Mouse (Mus musculus): ENCODE data around the gene Dock9. TPM values are rescaled to one million over a fixed set of nuclear protein-coding genes. Genes with fewer than 3 reads are reported as not detected.

Gene Dock9
- polyA plus RNA-seq, 1 experiment = 1.1 TPM

DNA sequence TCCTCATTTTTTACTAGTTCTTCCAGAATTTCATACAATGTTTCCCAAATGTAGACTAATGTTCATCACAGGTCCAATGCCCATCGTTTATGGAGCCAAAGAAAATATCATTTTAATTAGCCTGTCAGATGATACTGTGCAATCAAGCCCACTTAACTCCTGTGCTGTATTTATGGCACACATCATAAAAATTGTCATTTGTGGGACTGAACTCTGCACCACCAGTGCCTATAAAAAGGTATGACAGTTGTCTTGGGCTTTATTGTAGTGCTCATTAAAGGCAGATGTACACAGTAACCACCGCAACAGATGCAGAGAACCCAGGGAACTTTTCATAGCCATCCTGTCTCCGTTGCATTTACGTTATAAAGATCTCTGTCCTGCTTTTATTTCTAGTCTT, 233.7 kb downstream of the Dock9 start:
- TF ChIP-seq POLR2A (IDR thresholded peaks at IDR 0.05; ENCODE audit: borderline replicate concordance, low read depth, low read length) (no peak), CTCF (IDR thresholded peaks at IDR 0.05; ENCODE audit: low read depth, low read length) (no peak)
- Histone ChIP-seq H3K4me1 (ENCODE audit: control insufficient read depth, insufficient read depth, low read length) (no peaks in the 10 kb centered on the region), H3K27ac (ENCODE audit: insufficient read depth, low read depth, low read length) (no peak overlapping the region), H3K4me3 (ENCODE audit: insufficient read depth, low read length) (no peak overlapping the region)

GRCm38 (mm10) chr14:121559026-121559425, 238.6 kb downstream of the Dock9 start:
- no peak overlapping the region for H3K4me3 ChIP-seq (ENCODE audit: insufficient read depth, low read length)
- TF ChIP-seq CTCF (IDR thresholded peaks at IDR 0.05; ENCODE audit: low read depth, low read length) (no peak), POLR2A (IDR thresholded peaks at IDR 0.05; ENCODE audit: borderline replicate concordance, low read depth, low read length) (no peak)

DNA sequence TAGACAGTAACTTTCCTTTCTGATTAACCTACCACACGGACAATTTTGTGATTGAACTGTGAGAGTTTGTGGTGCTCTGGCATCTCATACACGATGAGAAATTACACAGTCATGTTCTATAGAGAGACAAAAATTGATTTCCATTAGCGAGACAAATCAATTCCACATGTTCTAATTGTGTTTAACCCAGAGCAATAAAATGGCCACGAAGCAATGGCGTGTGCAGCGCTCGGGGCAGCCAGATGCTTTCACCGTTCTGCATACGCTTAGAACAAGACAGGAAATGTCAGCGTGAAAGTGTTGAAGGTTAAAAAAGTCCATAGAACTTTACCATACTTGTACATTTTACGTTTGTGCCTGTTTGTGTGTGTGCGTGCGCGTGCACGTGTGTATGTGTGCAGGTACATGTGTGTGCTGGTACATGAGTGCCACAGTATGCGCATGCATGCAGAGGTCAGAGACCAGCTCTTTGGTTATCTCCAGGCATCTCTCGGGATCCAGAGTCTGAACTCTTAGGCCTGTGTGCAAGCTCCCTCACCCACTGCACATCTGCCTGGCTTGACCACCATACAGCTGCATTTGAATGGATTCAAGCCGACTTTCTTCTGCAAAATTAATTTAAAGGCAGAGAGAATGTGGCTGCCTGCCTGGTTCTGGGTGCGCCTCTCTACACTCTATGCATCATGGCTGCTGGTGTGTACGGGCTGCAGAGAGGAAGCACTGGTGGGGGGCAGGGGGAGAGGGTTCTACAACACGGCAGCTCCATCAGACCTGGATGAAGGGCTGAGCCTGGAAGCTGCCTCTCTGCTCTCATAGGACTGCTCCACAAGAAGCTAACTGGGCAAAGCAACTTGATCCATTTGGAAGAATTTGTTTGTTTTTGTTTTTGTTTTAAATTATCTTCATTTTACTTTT, 241.0 kb downstream of the Dock9 start:
- Histone ChIP-seq H3K4me1 (ENCODE audit: control insufficient read depth, insufficient read depth, low read length) (no peaks in the 10 kb centered on the region), H3K27ac (ENCODE audit: insufficient read depth, low read depth, low read length) (no peak overlapping the region), H3K4me3 (ENCODE audit: insufficient read depth, low read length) (no peak overlapping the region)
- TF ChIP-seq POLR2A (IDR thresholded peaks at IDR 0.05; ENCODE audit: borderline replicate concordance, low read depth, low read length) (no peak), CTCF (IDR thresholded peaks at IDR 0.05; ENCODE audit: low read depth, low read length) (no peak)

More at GRCm38 (mm10) chr14:121559026-121559425, 238.6 kb downstream of the Dock9 start:
- Histone ChIP-seq H3K4me1 (ENCODE audit: control insufficient read depth, insufficient read depth, low read length) (no peaks in the 10 kb centered on the region), H3K27ac (ENCODE audit: insufficient read depth, low read depth, low read length) (no peak overlapping the region)

GRCm38 (mm10) chr14:121553785-121554184, 243.9 kb downstream of the Dock9 start:
- Histone ChIP-seq H3K4me3 (ENCODE audit: insufficient read depth, low read length) (no peak overlapping the region), H3K27ac (ENCODE audit: insufficient read depth, low read depth, low read length) (no peak overlapping the region), H3K4me1 (ENCODE audit: control insufficient read depth, insufficient read depth, low read length) (no peaks in the 10 kb centered on the region)
- no peak for TF ChIP-seq POLR2A (IDR thresholded peaks at IDR 0.05; ENCODE audit: borderline replicate concordance, low read depth, low read length)

DNA sequence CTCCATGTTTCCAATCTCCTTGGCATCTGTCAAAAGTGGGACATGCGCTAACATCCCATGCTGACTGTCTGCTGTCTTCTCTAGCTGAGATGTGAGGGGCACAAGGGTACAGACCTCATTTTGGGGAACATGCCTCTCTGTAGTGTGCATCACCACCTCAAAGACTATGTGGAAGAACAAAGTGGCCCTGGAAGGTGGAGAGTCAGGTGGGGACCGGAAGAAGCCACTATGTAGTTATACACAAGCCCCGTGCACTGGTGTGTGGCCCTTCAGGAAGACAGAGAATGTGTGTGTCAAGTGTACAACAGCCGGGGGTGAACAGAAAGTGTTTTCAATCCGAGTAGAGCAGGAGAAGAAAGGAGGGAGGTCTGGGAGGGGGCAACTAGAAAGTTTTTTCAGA, 245.1 kb downstream of the Dock9 start:
- H3K4me3 ChIP-seq (ENCODE audit: insufficient read depth, low read length) = no peak overlapping the region
- no peak overlapping the region for H3K27ac ChIP-seq (ENCODE audit: insufficient read depth, low read depth, low read length)
- no peak for TF ChIP-seq CTCF (IDR thresholded peaks at IDR 0.05; ENCODE audit: low read depth, low read length)
- TF ChIP-seq POLR2A (IDR thresholded peaks at IDR 0.05; ENCODE audit: borderline replicate concordance, low read depth, low read length) = no peak
- no peaks in the 10 kb centered on the region for H3K4me1 ChIP-seq (ENCODE audit: control insufficient read depth, insufficient read depth, low read length)

GRCm38 (mm10) chr14:121549834-121550233, 247.8 kb downstream of the Dock9 start:
- Histone ChIP-seq H3K4me3 (ENCODE audit: insufficient read depth, low read length) (no peak overlapping the region), H3K4me1 (ENCODE audit: control insufficient read depth, insufficient read depth, low read length) (no peaks in the 10 kb centered on the region; the same call in 1 of the 2 replicates), H3K27ac (ENCODE audit: insufficient read depth, low read depth, low read length) (no peak overlapping the region)
- TF ChIP-seq CTCF (IDR thresholded peaks at IDR 0.05; ENCODE audit: low read depth, low read length) = no peak
- TF ChIP-seq POLR2A (IDR thresholded peaks at IDR 0.05; ENCODE audit: borderline replicate concordance, low read depth, low read length) = no peak

GRCm38 (mm10) chr14:121547745-121548144, 249.9 kb downstream of the Dock9 start:
- Histone ChIP-seq H3K4me3 (ENCODE audit: insufficient read depth, low read length) (no peak overlapping the region), H3K4me1 (ENCODE audit: control insufficient read depth, insufficient read depth, low read length) (no peaks in the 10 kb centered on the region; the same call in 1 of the 2 replicates), H3K27ac (ENCODE audit: insufficient read depth, low read depth, low read length) (no peak overlapping the region)
- TF ChIP-seq POLR2A (IDR thresholded peaks at IDR 0.05; ENCODE audit: borderline replicate concordance, low read depth, low read length) (no peak), CTCF (IDR thresholded peaks at IDR 0.05; ENCODE audit: low read depth, low read length) (no peak)

GRCm38 (mm10) chr14:121546621-121547020, 251.0 kb downstream of the Dock9 start:
- Histone ChIP-seq H3K4me1 (ENCODE audit: control insufficient read depth, insufficient read depth, low read length) (no peaks in the 10 kb centered on the region; the same call in 1 of the 2 replicates), H3K27ac (ENCODE audit: insufficient read depth, low read depth, low read length) (no peak overlapping the region), H3K4me3 (ENCODE audit: insufficient read depth, low read length) (no peak overlapping the region)
- TF ChIP-seq POLR2A (IDR thresholded peaks at IDR 0.05; ENCODE audit: borderline replicate concordance, low read depth, low read length) = no peak

DNA sequence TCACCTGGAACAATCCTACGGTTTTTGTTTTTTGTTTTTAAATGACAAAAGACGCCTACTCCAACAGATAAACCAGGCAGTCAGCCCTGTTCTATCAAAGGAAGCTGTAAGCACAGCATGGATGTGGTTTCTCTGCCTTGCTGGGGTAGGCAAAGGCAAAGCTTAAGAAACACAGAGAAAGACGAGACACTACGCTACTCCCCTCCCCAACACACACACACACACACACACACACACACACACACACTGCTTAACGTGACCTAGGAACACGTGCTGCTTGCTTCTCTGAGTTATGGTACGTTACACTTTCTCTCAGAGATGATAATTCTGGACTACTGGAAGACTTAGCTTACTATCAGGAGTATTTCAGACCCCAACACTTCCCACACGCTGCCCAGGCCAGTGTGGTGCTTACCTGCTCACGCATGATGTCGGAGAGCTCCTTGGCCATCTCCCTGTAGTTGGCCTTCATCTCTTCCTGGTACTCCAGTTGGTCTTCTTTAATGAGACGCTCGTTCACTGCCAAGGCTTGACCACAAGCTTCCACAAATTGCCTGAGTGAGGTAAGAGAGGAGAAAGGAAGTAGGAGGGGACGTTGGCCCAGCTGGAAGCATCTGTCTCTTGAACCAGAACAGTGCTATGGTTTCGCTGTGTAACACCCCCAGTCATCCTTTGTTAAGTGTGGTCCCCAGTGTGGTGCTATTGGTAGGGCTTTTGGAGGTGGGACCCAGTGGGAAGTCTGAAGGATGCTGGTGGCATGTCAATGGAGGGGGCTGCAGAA, 251.9 kb downstream of the Dock9 start:
- Histone ChIP-seq H3K27ac (ENCODE audit: insufficient read depth, low read depth, low read length) (no peak overlapping the region), H3K4me3 (ENCODE audit: insufficient read depth, low read length) (no peak overlapping the region), H3K4me1 (ENCODE audit: control insufficient read depth, insufficient read depth, low read length) (no peaks in the 10 kb centered on the region; the same call in 1 of the 2 replicates)
- TF ChIP-seq POLR2A (IDR thresholded peaks at IDR 0.05; ENCODE audit: borderline replicate concordance, low read depth, low read length) (no peak), CTCF (IDR thresholded peaks at IDR 0.05; ENCODE audit: low read depth, low read length) (no peak)

GRCm38 (mm10) chr14:121541262-121541661, 256.4 kb downstream of the Dock9 start:
- Histone ChIP-seq H3K4me1 (ENCODE audit: control insufficient read depth, insufficient read depth, low read length) (no peaks in the 10 kb centered on the region; the same call in 1 of the 2 replicates), H3K27ac (ENCODE audit: insufficient read depth, low read depth, low read length) (no peak overlapping the region), H3K4me3 (ENCODE audit: insufficient read depth, low read length) (no peak overlapping the region)
- TF ChIP-seq CTCF (IDR thresholded peaks at IDR 0.05; ENCODE audit: low read depth, low read length) (no peak), POLR2A (IDR thresholded peaks at IDR 0.05; ENCODE audit: borderline replicate concordance, low read depth, low read length) (no peak)
